Mouse (Mus musculus): Measurements from ENCODE around the gene Gm45753.

DNA sequence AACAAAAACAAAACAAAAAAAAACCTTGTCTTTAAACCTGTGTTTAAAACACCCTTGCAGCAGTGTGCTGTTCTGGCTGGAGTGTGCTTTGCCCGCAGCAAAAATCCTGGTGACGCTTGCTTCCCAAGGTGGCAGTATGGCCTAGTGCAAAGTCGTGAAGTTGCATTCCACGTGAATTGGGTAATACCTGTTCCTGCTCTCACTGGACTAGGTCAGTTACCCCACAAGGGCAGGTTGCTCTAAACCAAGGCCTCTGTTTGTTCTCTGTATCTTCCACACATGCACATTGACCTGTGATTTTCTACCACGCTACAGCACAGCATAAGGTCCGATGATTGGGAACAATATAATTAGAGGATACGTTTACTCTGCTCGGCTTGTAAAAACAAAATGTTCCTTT lies 26.6 kb downstream of the Gm45753 start:
- no peak for TF ChIP-seq POLR2A (IDR thresholded peaks at IDR 0.05; ENCODE audit: borderline replicate concordance, extremely low read depth, low read depth, low read length)
- no peak for TF ChIP-seq CTCF (IDR thresholded peaks at IDR 0.05; ENCODE audit: insufficient read depth, low read length)
